Mouse (Mus musculus) left cerebral cortex, adult 2 months (tissue): Measurements from ENCODE around the gene Nudt4. TPM values are rescaled to one million over a fixed set of nuclear protein-coding genes. Genes with fewer than 3 reads are reported as not detected.
A peak's percentile ranks its signal among the peaks of the same experiment; 100 is the strongest.

Experiments
- DNase-seq, 2 experiments: peaks; one replicate each; pipeline ENCODE4 v3.0.0; 2021 to 2022; ENCODE audit warnings: low spot score in 2 of 2, mixed read lengths in 1 of 2; ENCODE audit errors: extremely low spot score in 1 of 2
- H3K27ac ChIP-seq: fragments of 200-600 bp; 2 replicates; pipeline ENCODE4 v1.8.1; 2022
- H3K4me3 ChIP-seq: fragments of 200-600 bp; 2 replicates; pipeline ENCODE4 v1.8.1; 2022
- CTCF ChIP-seq: fragments of 200-600 bp; IDR thresholded peaks from 2 replicates; pipeline ENCODE4 v1.8.1; 2022; ENCODE audit warnings: antibody characterized with exemption, mild to moderate bottlenecking, moderate library complexity
- intact Hi-C: fragments of 180-260 bp; cut with DNase I; formaldehyde crosslinking; loops from one replicate; pipeline ENCODE4 v1.15.1; 2025
- long read RNA-seq, 2 experiments: library from polyadenylated mRNA; stranded (forward); transcript quantifications; one replicate each; pipeline ENCODE4 v2.0.0; 2021; ENCODE audit warnings: borderline mapping rate in 2 of 2
- total RNA-seq, 2 experiments: library from RNA; stranded (reverse); gene quantifications; 2 replicates each; pipeline ENCODE4 v1.2.3; 2021

Nudt4 gene
- total RNA-seq = 100 to 1,000 TPM; 140 to 147 TPM
- long read RNA-seq, experiment 1, transcript Nudt4-201 (5 exons, 3,210 nt) = major isoform, 127 of 196 reads
- long read RNA-seq, experiment 1, partial matches to known transcripts = 0 of 196 reads
- long read RNA-seq, experiment 1, other reads (novel, unspliced or antisense) = 69 of 196 reads
- long read RNA-seq, experiment 2, transcript Nudt4-201 (5 exons, 3,210 nt) = major isoform, 100 of 163 reads
- long read RNA-seq, experiment 2, partial matches to known transcripts = 2 of 163 reads
- long read RNA-seq, experiment 2, other reads (novel, unspliced or antisense) = 61 of 163 reads

DNA sequence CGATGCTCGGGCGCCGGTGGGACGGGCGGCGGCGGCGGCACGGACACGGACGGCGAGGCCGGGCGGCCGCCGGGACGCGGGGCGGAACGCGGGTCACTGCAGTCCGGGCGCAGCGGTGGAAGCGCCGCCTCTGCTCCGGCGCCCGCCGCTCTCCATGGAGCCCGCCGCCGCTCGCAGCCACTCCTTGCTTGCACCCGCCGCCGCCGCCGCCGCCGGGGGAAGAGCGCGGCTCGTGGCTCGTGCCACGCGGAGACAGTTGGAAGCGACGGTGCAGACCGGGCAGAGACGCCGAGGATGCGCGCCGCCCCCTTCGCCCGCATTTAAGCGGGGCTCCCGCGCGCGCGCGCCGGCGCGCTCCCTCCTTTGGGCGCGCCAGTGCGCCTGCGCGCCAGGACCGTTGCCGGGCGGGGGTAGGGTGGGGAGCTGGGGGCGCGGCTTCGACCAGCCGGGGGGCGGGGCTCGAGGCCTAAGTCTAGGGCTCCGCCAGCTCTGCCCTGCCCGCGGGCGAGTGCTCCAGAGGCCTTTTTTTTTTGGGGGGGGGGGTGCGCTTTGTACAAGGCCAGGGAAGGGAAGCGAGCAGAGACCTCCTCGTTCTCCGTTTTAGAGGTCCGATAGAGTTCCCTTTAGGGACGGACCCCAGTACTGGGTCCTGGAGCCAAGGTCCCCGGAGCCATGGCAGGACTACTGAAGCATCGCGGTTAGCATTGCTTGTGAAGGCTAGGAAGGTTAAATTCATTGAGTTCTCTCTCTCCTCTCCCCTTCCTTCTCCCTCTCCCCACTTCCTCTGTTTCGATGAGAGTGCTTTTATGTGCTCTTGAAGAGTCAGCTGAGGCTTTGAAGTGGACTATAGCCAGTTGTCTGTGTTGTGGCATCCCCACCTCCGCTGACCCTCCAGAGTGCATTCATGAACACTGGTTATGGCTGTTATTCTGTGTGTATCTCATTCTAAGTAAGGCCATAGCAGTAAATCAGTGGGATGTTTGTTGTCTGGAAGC lies at the start of gene Nudt4:
Gene Nudt4 (minus strand): TSS at position 296 of the 995 bp plus-strand sequence.
- intact Hi-C loops = loop anchor here (1.0 to 5.0 kb wide), 6 partner anchors 47 to 378 kb away; partner anchors contain the start of genes Anapc15-ps, Eea1 and Ube2n
- H3K4me3 ChIP-seq = peak within 1 kb of the TSS; percentile 96
- TF ChIP-seq CTCF = no peak; the same call in 1 of the 2 replicates
- H3K27ac ChIP-seq = peak within 1 kb of the TSS; percentile 90
- peak; percentile 86 for DNase-seq

DNA sequence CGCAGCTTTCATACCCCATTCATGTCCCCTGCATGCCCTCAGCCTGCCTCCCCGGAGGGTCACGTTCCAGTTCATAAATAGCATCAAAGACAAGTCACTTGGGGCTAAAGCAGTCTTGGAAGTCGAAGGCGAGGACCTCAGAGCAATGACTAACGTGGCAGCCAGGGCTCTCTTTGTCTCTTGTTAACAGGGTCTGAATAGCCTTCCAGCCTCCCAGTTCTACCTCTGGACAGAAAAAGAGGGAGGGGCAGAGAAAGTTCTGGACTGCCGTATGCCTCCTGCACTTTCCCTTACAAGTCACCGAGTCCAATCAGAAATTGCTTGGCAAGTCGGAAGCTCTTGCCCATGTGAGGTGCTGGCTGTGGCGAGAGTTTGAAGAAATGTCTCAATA lies 47.4 kb upstream of the Nudt4 start:
- intact Hi-C loops = loop anchor here (2.0 kb wide), 1 partner anchor 49 kb away; no protein-coding TSS in a partner anchor
- DNase-seq = no peak
- Histone ChIP-seq H3K27ac (peak overlapping the region; percentile 76), H3K4me3 (no peak overlapping the region)
- TF ChIP-seq CTCF = no peak; the same call in 1 of the 2 replicates

DNA sequence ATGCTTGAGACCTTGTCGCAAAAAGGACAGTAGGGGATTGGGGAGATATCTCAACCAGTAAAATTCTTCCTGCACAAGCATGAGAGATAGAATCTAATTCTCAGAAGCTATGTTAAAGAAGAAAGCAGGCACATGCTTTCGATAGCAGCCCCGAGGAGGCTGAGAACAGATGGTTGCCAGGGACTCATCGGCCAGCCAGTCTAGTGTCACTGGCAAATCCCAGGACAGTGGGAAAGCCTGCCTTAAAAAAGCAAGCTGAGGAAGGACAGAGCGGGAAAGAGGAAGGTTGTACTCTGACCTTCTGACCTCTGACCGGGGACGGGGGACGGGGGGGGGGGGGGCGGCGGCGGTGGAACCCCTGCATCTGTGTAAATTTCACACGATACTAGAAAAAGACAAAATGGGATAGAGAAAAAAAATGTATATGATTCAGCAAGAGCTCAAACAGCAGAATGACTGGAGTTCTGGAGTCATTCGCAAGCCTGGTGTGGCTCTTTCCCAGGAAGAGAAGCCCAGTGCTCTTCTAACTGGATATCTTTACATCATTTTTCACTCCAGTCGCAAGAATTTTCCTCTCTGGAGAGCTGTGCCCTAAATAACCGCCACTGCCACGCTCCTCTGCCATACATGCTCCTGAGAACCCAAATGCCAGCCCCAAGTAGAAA lies 46.9 kb upstream of the Nudt4 start:
- no peak for DNase-seq
- H3K27ac ChIP-seq = peak overlapping the region; percentile 76
- no peak overlapping the region for H3K4me3 ChIP-seq
- TF ChIP-seq CTCF = no peak
- intact Hi-C loops = loop anchor here (2.0 kb wide), 1 partner anchor 48 kb away; no protein-coding TSS in a partner anchor

DNA sequence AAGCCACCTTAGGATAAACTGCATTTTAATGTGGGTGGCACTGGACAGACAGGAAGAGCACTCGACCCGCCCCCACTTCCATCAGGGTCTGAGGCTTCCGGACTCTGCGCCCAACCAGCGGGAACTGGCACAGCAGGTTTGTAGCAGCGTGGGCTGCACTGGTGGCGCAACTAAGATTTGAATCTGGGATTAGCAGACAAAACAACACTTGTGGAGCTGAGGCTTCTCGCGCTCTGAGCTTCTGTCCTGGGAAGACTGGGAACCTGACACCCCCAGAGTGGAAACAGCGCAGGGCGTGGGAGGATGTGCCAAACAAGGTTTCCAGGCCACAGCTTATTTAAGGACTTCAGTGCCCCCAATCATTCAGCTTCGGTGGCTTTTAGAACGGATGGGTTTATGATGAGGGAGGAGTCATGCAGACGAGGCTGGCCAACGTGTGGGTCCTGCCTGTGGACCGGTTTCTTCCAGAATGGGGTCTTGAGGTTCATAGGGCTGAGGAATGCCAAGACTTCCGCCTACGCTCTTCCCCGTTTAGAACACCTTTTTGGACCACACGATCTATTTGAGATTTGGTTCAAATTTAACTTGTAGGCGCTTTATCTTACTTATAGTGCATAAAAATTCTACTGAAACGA lies 41.1 kb upstream of the Nudt4 start:
- peak in 1 of 2 experiments; percentile 31 for DNase-seq
- intact Hi-C loops = no loop called here

DNA sequence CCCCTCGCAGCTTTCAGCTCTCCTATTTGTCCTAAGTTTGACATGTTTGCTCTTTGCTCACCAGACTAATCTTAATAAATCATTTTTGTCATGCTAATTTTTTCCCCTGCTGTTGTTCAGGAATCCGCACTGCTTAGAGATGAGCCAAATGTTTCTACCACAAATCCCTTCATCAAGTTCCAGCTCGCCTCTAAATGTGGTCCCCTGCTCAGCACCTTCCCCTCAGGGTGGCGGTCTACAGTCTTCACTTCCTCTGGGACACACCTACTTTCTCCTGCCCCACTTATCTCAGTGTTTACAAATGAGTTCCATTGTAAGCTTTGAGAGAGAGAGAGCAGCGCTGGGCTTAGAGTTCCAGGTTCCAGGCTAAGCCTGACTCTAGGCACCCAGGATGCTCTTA lies 36.6 kb upstream of the Nudt4 start:
- TF ChIP-seq CTCF = no peak
- no peak for DNase-seq
- Histone ChIP-seq H3K27ac (no peak overlapping the region; the same call in 1 of the 2 replicates), H3K4me3 (no peak overlapping the region)
- intact Hi-C loops = no loop called here

More for the DNA sequence above, 41.1 kb upstream of the Nudt4 start:
- Histone ChIP-seq H3K27ac (no peak overlapping the region), H3K4me3 (no peak overlapping the region)
- no peak for TF ChIP-seq CTCF

DNA sequence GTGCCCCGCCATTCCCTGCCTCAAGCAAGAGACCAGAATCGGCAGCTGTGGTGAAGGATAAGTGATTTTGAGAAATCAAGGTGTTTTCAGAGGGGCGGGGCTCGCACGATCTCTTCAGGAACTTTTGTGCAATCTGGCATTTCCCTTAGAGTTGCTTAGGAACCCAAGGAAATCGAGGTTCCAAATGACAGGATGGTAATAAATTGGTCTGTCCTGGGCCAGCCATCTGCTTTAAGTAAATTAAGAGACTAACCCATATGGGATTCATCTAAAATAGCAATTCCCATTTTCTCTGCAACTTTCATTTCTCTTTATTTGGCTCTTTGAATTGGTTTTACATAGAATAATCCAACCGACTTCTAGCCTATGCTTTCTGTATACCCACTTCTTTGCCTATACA lies 35.8 kb upstream of the Nudt4 start:
- H3K27ac ChIP-seq = peak overlapping the region; percentile 41; the same call in 1 of the 2 replicates
- intact Hi-C loops = no loop called here
- TF ChIP-seq CTCF = no peak
- no peak overlapping the region for H3K4me3 ChIP-seq
- no peak for DNase-seq

DNA sequence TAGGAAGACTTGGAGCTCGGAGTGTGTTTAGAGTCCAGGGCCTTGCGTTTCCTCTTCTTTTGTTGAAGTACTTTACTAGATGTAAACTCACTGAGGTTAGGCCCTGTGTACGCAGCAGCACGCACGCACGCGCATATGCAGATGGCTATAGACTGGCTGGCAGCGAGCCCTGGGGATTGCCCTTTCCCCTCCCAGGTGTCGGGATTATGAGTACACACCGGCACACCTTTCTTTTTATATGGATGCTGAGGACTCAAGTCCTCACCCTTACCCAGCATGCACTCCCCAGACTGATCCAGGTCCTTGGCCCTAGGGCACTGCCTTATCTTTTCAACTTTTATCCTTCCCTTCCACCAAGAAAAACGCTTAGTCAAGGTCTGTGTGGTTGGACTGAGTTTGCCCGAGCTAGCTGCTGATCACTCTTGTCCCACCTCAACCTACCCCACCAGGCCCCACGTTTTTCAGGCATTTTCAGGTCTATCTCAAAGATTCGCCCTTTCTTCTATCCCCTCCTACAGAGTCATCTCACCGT lies 34.2 kb upstream of the Nudt4 start:
- DNase-seq = no peak

DNA sequence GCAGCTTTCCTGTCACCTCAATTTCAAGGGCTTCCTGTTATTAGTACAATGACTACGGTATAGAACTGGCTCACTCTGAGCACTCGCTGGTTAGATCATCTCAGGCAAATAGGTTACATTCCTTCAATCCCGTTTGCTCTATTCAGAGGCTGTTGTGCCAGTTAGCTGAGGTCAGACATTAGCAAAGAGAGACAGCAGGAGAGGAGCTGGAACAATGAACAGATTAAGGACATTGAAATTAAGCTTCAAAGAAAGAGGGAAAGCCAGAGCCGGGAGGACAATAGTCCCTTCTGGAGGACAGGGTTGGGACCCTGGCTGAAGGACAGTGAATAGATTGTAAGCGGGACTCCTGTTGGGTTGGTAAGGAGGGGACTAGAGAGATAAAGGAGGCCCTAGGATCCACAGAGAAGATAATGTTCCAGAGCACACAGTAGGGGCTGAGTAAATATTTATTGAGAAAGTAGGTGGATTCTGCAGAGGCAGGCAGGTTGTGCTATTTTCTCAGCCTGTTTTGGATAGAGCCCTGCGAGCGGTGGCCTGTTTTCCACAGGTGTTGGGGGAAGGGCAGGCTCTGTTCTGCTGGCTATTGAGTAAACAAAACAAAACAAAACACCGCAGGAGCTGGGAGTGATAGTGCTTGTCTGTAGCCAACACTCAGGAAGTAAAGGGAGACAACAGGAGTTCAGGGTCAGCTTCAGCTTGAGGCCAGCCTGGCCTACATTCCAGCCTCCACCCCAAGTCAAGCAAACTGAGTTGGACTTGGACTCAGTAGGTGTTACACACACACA lies 32.1 kb upstream of the Nudt4 start:
- H3K4me3 ChIP-seq = no peak overlapping the region
- no peak overlapping the region for H3K27ac ChIP-seq
- intact Hi-C loops = no loop called here
- no peak for TF ChIP-seq CTCF
- no peak for DNase-seq

More for the DNA sequence above, 34.2 kb upstream of the Nudt4 start:
- Histone ChIP-seq H3K27ac (no peak overlapping the region), H3K4me3 (no peak overlapping the region)
- no peak for TF ChIP-seq CTCF
- intact Hi-C loops = no loop called here

DNA sequence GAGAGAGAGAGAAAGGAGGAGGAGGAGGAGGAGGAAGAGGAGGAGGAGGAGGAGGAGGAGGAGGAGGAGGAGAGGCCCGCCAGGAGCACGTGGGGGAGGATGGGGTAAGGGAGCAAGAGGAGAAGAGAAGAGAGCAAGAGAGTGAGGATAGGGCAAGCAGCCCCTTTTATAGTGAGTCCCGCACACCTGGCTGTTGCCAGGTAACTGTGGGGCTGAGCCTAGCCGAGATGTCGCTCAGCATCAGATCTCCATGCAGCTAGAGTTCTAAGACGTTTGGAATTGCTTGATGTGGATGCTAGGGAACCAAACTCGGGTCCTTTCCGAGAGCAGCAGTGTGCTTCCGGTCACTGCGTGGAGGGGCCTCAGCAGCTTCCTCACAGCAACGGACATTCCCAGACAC lies 30.5 kb upstream of the Nudt4 start:
- Histone ChIP-seq H3K4me3 (no peak overlapping the region), H3K27ac (no peak overlapping the region)
- no peak for TF ChIP-seq CTCF
- DNase-seq = no peak
- intact Hi-C loops = no loop called here

DNA sequence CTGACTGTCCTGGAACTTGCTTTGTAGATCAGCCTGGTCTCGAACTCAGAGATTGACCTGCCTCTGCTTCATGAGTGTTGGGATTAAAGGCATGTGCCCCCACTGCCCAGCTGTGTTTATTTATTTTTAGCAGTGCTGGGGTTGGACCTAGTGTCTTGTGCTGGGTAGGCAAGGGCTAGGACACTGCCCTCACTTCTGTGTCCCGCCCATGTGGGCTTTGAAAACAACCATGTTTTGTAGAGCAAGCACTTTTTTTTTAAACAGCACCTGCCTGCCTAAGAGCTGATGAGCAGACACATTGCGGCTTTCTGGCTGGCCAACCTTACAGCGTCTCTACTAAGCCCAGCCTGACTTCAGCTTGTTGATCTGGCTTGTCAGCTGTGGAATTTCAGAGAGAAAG lies 27.3 kb upstream of the Nudt4 start:
- intact Hi-C loops = no loop called here
- no peak for DNase-seq
- Histone ChIP-seq H3K27ac (no peak overlapping the region), H3K4me3 (no peak overlapping the region)
- TF ChIP-seq CTCF = no peak
